In genomic region chr5:125389579-125390441, GRCm38 (mm10) we compare ENCODE assay signal across 7 mouse cellular contexts. TPM values are rescaled to one million over a fixed set of nuclear protein-coding genes. Genes with fewer than 3 reads are reported as not detected.
DNase-seq lines count a peak whose midpoint lies in the region; ATAC-seq lines count a peak whose summit lies in the region.

Gene Ubc (minus strand): TSS chr5:125390202.

- peaks cover 34% of the 10 kb centered on the region for H3K4me1 ChIP-seq in embryonic facial prominence, embryonic 10.5 days
- peaks cover 33% of the 10 kb centered on the region for H3K4me1 ChIP-seq in limb, embryonic 10.5 days
- H3K4me1 ChIP-seq in midbrain, embryonic 12.5 days: peaks cover 39% of the 10 kb centered on the region

- WGBS in embryonic facial prominence, embryonic 10.5 days: 2% methylated on average over 69 of the region's 69 CpGs
- 2% methylated on average over 69 of the region's 69 CpGs for WGBS in limb, embryonic 10.5 days
- under 1% methylated on average over 68 of the region's 69 CpGs for WGBS in midbrain, embryonic 12.5 days

- H3K4me2 ChIP-seq in midbrain, embryonic 12.5 days (replicated peaks): peak within 1 kb of the TSS; percentile 98

- peak; percentile 95 for DNase-seq in adrenal gland, adult 8-10 months
- peak; percentile 91 for DNase-seq in embryonic facial prominence, embryonic 10.5 days (ENCODE audit: low spot score)
- DNase-seq in kidney, adult 11 months: peak; percentile 90
- DNase-seq in limb, embryonic 10.5 days (ENCODE audit: low spot score): peak; percentile 94
- DNase-seq in skeletal muscle tissue, adult 2 months (ENCODE audit: low read depth, low spot score): peak; percentile 97

- peak; percentile 41 for ATAC-seq in granulocyte monocyte progenitor cell, adult 5-6 weeks (replicated peaks; ENCODE audit: poor library complexity, severe bottlenecking)
- ATAC-seq in midbrain, embryonic 12.5 days (ENCODE audit: low FRiP score, low read depth): peak; percentile 57

- H3K9me3 ChIP-seq in embryonic facial prominence, embryonic 10.5 days: no peaks in the 10 kb centered on the region
- no peaks in the 10 kb centered on the region for H3K9me3 ChIP-seq in limb, embryonic 10.5 days (replicated peaks)
- no peaks in the 10 kb centered on the region for H3K9me3 ChIP-seq in midbrain, embryonic 12.5 days

- peaks cover 26% of the 10 kb centered on the region for H3K36me3 ChIP-seq in embryonic facial prominence, embryonic 10.5 days (replicated peaks)
- peaks cover 25% of the 10 kb centered on the region for H3K36me3 ChIP-seq in limb, embryonic 10.5 days
- peaks cover 12% of the 10 kb centered on the region for H3K36me3 ChIP-seq in midbrain, embryonic 12.5 days

- peak within 1 kb of the TSS; percentile 98 for H3K9ac ChIP-seq in midbrain, embryonic 12.5 days (replicated peaks)

- peak within 1 kb of the TSS; percentile 99 for H3K4me3 ChIP-seq in embryonic facial prominence, embryonic 10.5 days
- peak within 1 kb of the TSS; percentile 87 for H3K4me3 ChIP-seq in limb, embryonic 10.5 days
- H3K4me3 ChIP-seq in midbrain, embryonic 12.5 days: peak within 1 kb of the TSS; percentile 99

- H3K27me3 ChIP-seq in embryonic facial prominence, embryonic 10.5 days (replicated peaks; ENCODE audit: low read depth, poor library complexity, severe bottlenecking): no peaks in the 10 kb centered on the region
- no peaks in the 10 kb centered on the region for H3K27me3 ChIP-seq in limb, embryonic 10.5 days (ENCODE audit: low read depth, poor library complexity, severe bottlenecking)
- H3K27me3 ChIP-seq in midbrain, embryonic 12.5 days: no peaks in the 10 kb centered on the region

- H3K27ac ChIP-seq in embryonic facial prominence, embryonic 10.5 days (replicated peaks): peak within 1 kb of the TSS; percentile 99
- peak within 1 kb of the TSS; percentile 100 for H3K27ac ChIP-seq in limb, embryonic 10.5 days
- H3K27ac ChIP-seq in midbrain, embryonic 12.5 days (replicated peaks): peak within 1 kb of the TSS; percentile 98

RNA-seq across cellular contexts. Expression of gene Ubc, which starts in this region (rescaled TPM):
- total RNA-seq in adrenal gland, adult 8-10 months (2022): 1,000 to 10,000 TPM; 1,164 to 1,564 (median 1,502) TPM
- polyA plus RNA-seq in embryonic facial prominence, embryonic 10.5 days (2016; fragmentation: Nextera tagmentation; extraction: Ambion mirVana): 957 and 988 TPM in 2 replicates
- total RNA-seq in granulocyte monocyte progenitor cell, adult 5-6 weeks (2014; fragmentation: Nextera tagmentation): 126 and 139 TPM in 2 replicates
- total RNA-seq in granulocyte monocyte progenitor cell, adult 5-6 weeks (2017): 236 and 280 TPM in 2 replicates
- polyA plus RNA-seq in limb, embryonic 10.5 days (2016; fragmentation: Nextera tagmentation; extraction: Ambion mirVana): 856 and 992 TPM in 2 replicates
- polyA plus RNA-seq in midbrain, embryonic 12.5 days (2016; fragmentation: Nextera tagmentation; extraction: Ambion mirVana): 1,111 and 1,158 TPM in 2 replicates

Comparison
In these comparisons a context has a peak if more than half of its experiments do, and no peak if none do; other contexts are left out.
1. Peak in every context shown above with its lines: DNase-seq, ATAC-seq, H3K4me3 ChIP-seq and H3K27ac ChIP-seq.
2. RNA of gene Ubc (total RNA-seq): 1,164 to 1,564 TPM in adrenal gland, adult 8-10 months; 126 to 280 TPM in granulocyte monocyte progenitor cell, adult 5-6 weeks; every median in the first group is over 4 times any median in the second.